Mouse (Mus musculus) lung, postnatal 0 days (tissue): Measurements from ENCODE around the gene Farsa. TPM values are rescaled to one million over a fixed set of nuclear protein-coding genes. Genes with fewer than 3 reads are reported as not detected.

Source experiments
- ATAC-seq: fragments of 200-750 bp; cut with Nextera tagmentation; 2 replicates; pipeline ENCODE4 v1.8.0; 2017; ENCODE audit warnings: moderate library complexity
- DNase-seq: peaks from one replicate; pipeline ENCODE4 v3.0.0-alpha.2; 2016; ENCODE audit warnings: low spot score
- H3K27ac ChIP-seq: fragments of 300-500 bp; sonication (generic); 2 replicates; pipeline ENCODE4 v1.5.1; 2014; ENCODE audit warnings: antibody characterized with exemption, mild to moderate bottlenecking, low read length, mixed read lengths
- H3K27me3 ChIP-seq: fragments of 300-500 bp; sonication (generic); replicated peaks from 2 replicates; pipeline ENCODE4 v1.6.1; 2014; ENCODE audit warnings: low read length, mixed read lengths; ENCODE audit not compliant: insufficient read depth
- H3K36me3 ChIP-seq: fragments of 300-500 bp; sonication (generic); 2 replicates; pipeline ENCODE4 v1.6.1; 2014; ENCODE audit warnings: low read length, mixed read lengths; ENCODE audit not compliant: insufficient read depth
- H3K4me1 ChIP-seq: fragments of 300-500 bp; sonication (generic); 2 replicates; pipeline ENCODE4 v1.6.1; 2014; ENCODE audit warnings: antibody characterized with exemption, low read depth, low read length, mixed read lengths; ENCODE audit not compliant: insufficient read depth
- H3K4me2 ChIP-seq: fragments of 300-500 bp; sonication (generic); replicated peaks from 2 replicates; pipeline ENCODE4 v1.6.1; 2014; ENCODE audit warnings: low read depth, mild to moderate bottlenecking, low read length, moderate library complexity, mixed read lengths
- H3K4me3 ChIP-seq: fragments of 300-500 bp; sonication (generic); 2 replicates; pipeline ENCODE4 v1.5.1; 2014; ENCODE audit warnings: low read depth, low read length
- H3K9ac ChIP-seq: fragments of 300-500 bp; sonication (generic); replicated peaks from 2 replicates; pipeline ENCODE4 v1.6.1; 2014; ENCODE audit warnings: low read depth, mild to moderate bottlenecking
- H3K9me3 ChIP-seq: fragments of 300-500 bp; sonication (generic); 2 replicates; pipeline ENCODE4 v1.6.1; 2016; ENCODE audit warnings: low read length, mixed read lengths
- CTCF ChIP-seq: IDR thresholded peaks from 2 replicates; pipeline ENCODE4 v1.5.1; 2016; ENCODE audit warnings: antibody characterized with exemption, mild to moderate bottlenecking
- EP300 ChIP-seq: IDR thresholded peaks from 2 replicates; pipeline ENCODE4 v1.6.1; 2016; ENCODE audit warnings: antibody characterized with exemption, mild to moderate bottlenecking, control low read depth
- WGBS: fragments of 180-500 bp; shearing (Covaris S2); extraction: QIAGEN DNeasy Blood & Tissue Kit; methylation state at CpG from one replicate; pipeline ENCODE4 v1.1.7; 2014; 5-methylcytosine and 5-hydroxymethylcytosine counted together
- polyA plus RNA-seq: library from polyadenylated mRNA; unstranded; fragments of >200 nt; fragmentation: Nextera tagmentation; extraction: Ambion mirVana; gene quantifications from 2 replicates; pipeline ENCODE4 v1.2.1, GENCODE M21; 2015

Gene Farsa
- polyA plus RNA-seq, 1 experiment from 2014 or later = 44.0 TPM

DNA sequence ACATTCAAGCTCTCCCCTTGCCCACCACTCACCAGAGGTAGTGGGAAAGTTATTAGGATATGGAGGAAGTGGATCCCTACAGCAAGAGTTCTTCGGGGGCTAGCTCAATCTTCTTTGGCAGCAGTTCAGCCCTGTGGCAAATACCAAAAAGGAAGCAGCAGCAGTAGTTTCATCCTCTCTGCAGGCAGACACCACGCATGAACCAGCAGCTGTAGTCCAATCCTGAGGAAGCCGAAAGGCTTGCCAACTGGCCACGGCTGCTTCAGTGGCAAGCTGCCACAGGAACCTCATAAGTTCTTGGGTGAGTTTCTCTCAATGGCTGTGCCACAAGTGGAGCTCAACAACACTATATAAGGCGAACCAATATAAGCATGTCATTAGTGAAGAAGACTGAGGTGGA is 39.2 kb downstream of the Farsa start:
- WGBS = 85% methylated on average over 5 of the region's 5 CpGs
- H3K4me1 ChIP-seq = 0 out of 2 replicates have a peak, but pooled peaks cover 4% of the 10 kb centered on the region
- no peaks in the 10 kb centered on the region for H3K27me3 ChIP-seq
- no peak overlapping the region for H3K4me3 ChIP-seq
- H3K4me2 ChIP-seq = no peak overlapping the region
- TF ChIP-seq CTCF (no peak), EP300 (no peak)
- ATAC-seq (no peak), DNase-seq (no peak)
- H3K9me3 ChIP-seq = no peaks in the 10 kb centered on the region
- no peak overlapping the region for H3K9ac ChIP-seq
- H3K27ac ChIP-seq = no peak overlapping the region
- no peaks in the 10 kb centered on the region for H3K36me3 ChIP-seq

DNA sequence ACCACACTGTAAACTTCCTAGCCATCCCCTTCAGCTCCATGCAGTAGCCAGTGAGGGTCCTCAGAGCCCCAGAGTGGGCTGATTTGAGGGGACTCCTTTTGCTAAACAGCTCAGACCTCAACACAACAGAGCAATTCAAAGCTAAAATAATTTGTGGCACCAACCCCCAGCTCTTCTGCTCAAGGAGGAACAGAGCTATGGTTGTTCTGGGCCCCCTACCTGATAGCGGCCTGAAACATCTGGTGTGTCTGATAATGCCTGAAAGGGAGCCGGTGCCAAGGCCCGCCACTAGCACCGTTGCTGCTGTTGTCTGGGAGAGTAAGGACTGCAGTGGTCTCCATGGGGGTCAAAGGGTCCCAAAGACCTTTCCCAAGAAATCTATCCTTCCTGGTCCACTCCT is 44.3 kb downstream of the Farsa start:
- ATAC-seq (no peak), DNase-seq (no peak)
- peaks cover 6% of the 10 kb centered on the region; the same call in 1 of the 2 replicates for H3K4me1 ChIP-seq
- H3K27me3 ChIP-seq = 0 out of 2 replicates have a peak, but pooled peaks cover 4% of the 10 kb centered on the region
- H3K4me3 ChIP-seq = no peak overlapping the region
- no peaks in the 10 kb centered on the region for H3K36me3 ChIP-seq
- 63% methylated on average over 4 of the region's 4 CpGs for WGBS
- H3K9me3 ChIP-seq = no peaks in the 10 kb centered on the region
- no peak overlapping the region for H3K4me2 ChIP-seq
- no peak overlapping the region for H3K27ac ChIP-seq
- no peak overlapping the region for H3K9ac ChIP-seq
- no peak for TF ChIP-seq CTCF
- no peak for TF ChIP-seq EP300

DNA sequence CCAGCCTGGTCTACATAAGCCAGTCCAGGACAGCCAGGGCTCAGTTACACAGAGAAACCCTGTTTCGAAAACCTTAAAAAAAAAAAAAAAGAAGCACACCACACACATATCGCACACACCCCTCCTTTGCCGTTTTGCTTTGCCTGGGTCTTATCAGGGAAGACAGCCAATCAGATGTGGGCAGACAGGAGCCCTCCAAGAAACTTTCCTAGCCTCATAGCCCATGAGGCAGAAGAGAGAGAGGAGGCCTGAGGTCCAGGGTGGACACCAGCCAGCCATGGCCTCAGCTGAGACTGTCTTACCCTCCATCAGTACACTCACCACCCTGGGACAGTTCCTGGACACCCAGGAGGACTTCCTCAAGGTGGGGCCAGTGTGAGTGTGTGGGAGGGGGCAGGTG is 45.0 kb downstream of the Farsa start, which contains the start of gene Klf1:
Klf1 (plus strand) TSS at position 177 of the 400 bp plus-strand sequence.
- H3K9me3 ChIP-seq = no peaks in the 10 kb centered on the region
- H3K9ac ChIP-seq = peak within 1 kb of the TSS; percentile 29; the same call in 1 of the 2 replicates
- H3K4me1 ChIP-seq = peaks cover 6% of the 10 kb centered on the region; the same call in 1 of the 2 replicates
- WGBS = 60% methylated on average over 3 of the region's 3 CpGs
- H3K36me3 ChIP-seq = no peaks in the 10 kb centered on the region
- H3K27me3 ChIP-seq = 0 out of 2 replicates have a peak, but pooled peaks cover 4% of the 10 kb centered on the region
- ATAC-seq (no peak), DNase-seq (no peak)
- TF ChIP-seq CTCF = no peak
- no peak for TF ChIP-seq EP300
- peak within 1 kb of the TSS; percentile 48 for H3K4me3 ChIP-seq
- H3K27ac ChIP-seq = no peak within 1 kb of the TSS
- H3K4me2 ChIP-seq = peak within 1 kb of the TSS; percentile 99

DNA sequence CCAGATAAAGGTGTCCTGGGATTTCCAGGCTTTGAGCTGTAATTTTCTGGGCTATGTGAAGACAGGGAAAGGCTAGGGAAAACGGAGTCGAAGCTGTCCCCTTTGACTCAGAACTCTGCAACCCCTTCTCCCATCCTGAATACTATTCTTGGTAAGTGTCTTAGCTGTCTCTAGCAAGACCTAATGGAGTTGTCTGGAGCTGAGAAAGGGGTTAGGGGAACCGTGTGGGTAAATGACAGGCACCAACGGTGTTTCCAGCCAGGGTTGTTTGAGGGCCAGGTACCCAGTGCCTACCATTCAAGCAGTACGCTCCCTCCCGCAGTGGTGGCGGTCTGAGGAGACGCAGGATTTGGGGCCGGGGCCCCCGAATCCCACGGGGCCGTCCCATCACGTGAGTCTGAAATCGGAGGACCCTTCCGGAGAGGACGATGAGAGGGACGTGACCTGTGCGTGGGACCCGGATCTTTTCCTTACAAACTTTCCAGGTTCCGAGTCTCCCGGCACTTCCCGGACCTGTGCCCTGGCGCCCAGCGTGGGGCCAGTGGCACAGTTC is 45.7 kb downstream of the Farsa start:
- 0 out of 2 replicates have a peak, but pooled peaks cover 4% of the 10 kb centered on the region for H3K27me3 ChIP-seq
- H3K9me3 ChIP-seq = no peaks in the 10 kb centered on the region
- H3K9ac ChIP-seq = peak overlapping the region; percentile 29; the same call in 1 of the 2 replicates
- WGBS = 4% methylated on average over 24 of the region's 24 CpGs
- no peaks in the 10 kb centered on the region for H3K36me3 ChIP-seq
- H3K4me2 ChIP-seq = peak overlapping the region; percentile 99
- DNase-seq = peak; percentile 19
- 0 out of 2 replicates have a peak, but pooled peaks have one; percentile 0 for ATAC-seq
- peak overlapping the region; percentile 48 for H3K4me3 ChIP-seq
- peaks cover 6% of the 10 kb centered on the region; the same call in 1 of the 2 replicates for H3K4me1 ChIP-seq
- no peak overlapping the region for H3K27ac ChIP-seq
- TF ChIP-seq EP300 (no peak), CTCF (no peak)

GRCm38 (mm10) chr8:84902920-84903661 is 46.3 kb downstream of the Farsa start:
- peaks cover 6% of the 10 kb centered on the region; the same call in 1 of the 2 replicates for H3K4me1 ChIP-seq
- TF ChIP-seq CTCF (peak; percentile 93), EP300 (no peak)
- 3% methylated on average over 59 of the region's 68 CpGs for WGBS
- peak overlapping the region; percentile 48 for H3K4me3 ChIP-seq
- ATAC-seq = peak; percentile 95
- H3K9ac ChIP-seq = peak overlapping the region; percentile 29
- peak overlapping the region; percentile 99 for H3K4me2 ChIP-seq
- 0 out of 2 replicates have a peak, but pooled peaks cover 4% of the 10 kb centered on the region for H3K27me3 ChIP-seq
- DNase-seq = peak; percentile 94
- no peaks in the 10 kb centered on the region for H3K9me3 ChIP-seq
- no peaks in the 10 kb centered on the region for H3K36me3 ChIP-seq
- H3K27ac ChIP-seq = peak overlapping the region; percentile 77

- Histone ChIP-seq H3K9me3 (no peaks in the 10 kb centered on the region), H3K9ac (no peak overlapping the region), H3K4me1 (peaks cover 6% of the 10 kb centered on the region; the same call in 1 of the 2 replicates), H3K27ac (no peak overlapping the region), H3K4me3 (no peak overlapping the region), H3K27me3 (0 out of 2 replicates have a peak, but pooled peaks cover 4% of the 10 kb centered on the region), H3K4me2 (no peak overlapping the region), H3K36me3 (no peaks in the 10 kb centered on the region)
- ATAC-seq (no peak), DNase-seq (no peak)
- no peak for TF ChIP-seq CTCF
- TF ChIP-seq EP300 = no peak
- WGBS = 89% methylated on average over 7 of the region's 7 CpGs
Measured at GRCm38 (mm10) chr8:84904351-84904750, 47.6 kb downstream of the Farsa start.
